Mouse (Mus musculus) T-helper 17 cell (primary cell): ENCODE data around the gene Uqcc1.

Experiments
- in situ Hi-C, 2 experiments: fragments of 300-600 bp; cut with MboI, MseI; formaldehyde crosslinking; loops; 1 replicate in 1 of 2; 2 replicates in 1 of 2; pipeline ENCODE4 v1.15.1; 2025; ENCODE audit warnings: high pct_unique_total_duplicates in 2 of 2

Uqcc1 gene

DNA sequence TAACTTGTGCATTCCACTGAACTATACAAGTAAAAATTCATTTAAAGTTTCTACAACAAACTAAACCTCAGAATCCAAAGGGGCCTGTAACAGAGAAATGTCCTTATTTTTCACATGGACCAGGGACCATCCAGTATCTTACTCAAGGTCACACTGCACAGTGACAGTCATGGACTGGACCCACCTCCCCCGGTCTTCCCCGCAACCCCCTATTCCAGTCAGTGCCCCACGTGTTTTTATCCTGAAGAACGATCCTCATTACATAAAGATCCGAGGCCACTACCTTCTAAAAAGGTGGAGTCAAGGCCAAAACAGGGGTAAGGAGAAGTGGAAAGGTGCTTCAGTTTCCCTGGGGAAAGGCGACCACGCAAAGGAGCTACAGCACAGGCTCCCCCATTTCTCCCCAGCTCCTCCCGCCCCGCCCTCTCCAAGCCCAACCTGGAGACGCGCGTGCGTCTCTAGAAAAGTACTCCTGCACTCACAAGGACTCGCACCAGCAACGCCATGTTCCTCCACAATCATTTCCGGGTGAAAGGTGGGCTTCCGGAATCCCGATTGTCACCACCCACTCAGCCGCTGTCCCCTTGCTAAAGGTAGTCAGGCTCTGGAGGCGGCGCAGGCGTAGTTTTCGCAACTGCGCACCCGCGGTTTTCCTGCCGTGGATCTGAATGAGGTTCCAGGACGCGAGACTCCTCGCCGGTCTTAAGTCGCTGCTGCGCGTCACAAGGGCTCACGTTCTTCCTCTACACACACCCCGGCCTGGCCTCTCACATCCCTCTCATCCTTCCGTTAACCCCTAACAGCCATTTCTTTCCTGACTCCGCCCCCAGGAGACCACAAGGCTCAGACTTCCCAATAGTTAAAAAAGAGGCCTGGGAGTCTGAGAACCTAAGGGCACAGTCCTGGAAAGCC, at the start of gene Uqcc1:
Gene Uqcc1 (minus strand): TSS at position 780 of the 912 bp plus-strand sequence.
- in situ Hi-C loops: no loop called here

DNA sequence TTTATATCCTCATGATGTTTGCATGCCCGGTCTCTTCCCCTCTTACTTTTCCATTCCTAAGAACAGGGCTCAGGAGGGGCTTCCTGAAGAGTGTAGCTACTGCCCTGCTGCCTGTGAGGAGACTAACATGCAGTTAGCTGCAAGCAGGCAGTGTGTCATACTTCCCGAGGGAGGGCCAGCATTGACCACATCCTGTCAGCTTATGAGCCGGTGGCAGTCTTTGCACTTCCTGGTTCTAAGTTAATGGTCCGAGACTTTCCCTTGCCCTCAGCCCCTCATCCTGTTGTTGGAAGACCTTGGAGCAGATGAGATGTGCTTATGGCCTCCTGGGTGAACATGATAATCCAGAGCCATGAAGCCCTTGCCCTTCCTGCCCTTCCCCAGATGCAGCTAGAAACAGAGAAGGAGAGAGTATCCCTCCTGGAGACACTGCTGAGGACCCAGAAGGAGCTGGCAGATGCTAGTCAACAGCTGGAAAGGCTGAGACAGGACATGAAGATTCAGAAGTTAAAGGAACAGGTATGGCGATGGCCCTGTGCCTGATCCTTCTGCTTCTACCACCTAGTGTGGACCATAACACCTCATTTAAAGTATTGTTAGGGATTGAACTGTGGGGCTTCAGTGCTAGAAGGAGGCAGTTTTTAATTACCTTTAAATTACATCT, 49.4 kb upstream of the Uqcc1 start:
- in situ Hi-C loops: no loop called here

DNA sequence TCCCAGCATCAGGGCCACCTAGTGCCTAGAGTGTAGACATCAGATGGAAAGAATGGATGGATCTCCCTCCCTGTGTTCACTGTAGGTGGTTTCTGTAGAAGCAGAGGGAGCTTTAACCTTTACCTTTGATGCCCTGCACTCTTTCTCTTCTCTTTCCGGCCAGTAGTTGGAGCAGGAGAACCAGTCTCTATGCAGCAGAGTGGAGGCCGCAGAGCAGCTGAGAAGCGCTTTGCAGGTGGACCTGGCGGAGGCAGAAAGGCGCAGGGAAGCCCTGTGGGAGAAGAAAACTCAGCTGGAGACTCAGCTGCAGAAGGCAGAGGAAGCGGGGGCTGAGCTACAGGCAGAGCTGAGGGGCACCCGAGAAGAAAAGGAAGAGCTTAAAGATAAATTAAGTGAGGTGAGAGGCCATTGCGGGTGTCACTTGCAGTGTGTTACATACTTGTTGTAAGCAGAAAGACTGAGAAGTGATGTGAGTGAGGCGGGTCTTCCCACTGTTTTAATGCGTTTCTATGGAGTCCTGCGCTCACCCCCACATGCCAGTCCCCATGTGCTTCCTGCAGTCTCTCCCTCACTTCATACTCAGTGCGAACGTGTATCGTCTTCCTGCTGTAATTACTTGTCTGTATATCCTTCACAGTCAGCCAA, 44.1 kb upstream of the Uqcc1 start:
- in situ Hi-C loops: no loop called here

DNA sequence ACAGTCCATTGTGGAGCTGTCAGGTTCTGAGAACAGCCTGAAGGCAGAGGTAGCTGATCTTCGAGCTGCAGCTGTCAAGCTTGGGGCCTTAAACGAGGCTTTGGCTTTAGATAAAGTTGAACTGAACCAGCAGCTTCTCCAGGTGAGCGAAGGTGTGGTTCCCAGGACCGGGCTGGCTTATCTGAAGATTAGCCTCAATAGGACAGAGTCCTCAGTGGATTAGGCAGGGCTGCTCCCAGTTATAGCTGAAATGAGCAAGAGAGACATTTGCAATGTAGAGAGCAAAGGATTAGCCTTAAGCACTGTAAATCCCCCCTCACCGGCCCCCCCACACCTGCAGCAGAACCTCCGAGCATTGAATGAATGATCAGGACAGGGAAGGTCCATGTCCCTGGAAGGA, 43.2 kb upstream of the Uqcc1 start:
- in situ Hi-C loops: no loop called here

DNA sequence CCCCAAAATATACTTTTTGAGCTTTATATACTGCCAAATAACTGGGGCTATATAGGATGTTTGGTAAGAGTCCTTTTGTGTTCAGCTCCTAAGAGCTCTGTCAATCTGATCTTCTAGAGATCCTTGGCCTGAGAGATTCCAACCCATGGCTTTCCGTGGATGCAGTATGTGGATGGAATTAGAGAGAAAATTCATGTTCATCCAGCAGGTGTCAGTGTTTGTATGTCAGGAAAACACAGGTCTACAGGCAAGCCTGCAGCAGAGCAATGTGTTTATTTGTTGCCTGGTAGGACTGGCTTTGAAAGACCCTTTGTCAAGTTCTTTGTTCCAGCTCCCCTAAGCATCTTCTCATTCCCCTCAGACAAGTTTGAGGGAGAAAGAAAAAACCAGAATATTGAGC, 32.9 kb upstream of the Uqcc1 start:
- in situ Hi-C loops: no loop called here

DNA sequence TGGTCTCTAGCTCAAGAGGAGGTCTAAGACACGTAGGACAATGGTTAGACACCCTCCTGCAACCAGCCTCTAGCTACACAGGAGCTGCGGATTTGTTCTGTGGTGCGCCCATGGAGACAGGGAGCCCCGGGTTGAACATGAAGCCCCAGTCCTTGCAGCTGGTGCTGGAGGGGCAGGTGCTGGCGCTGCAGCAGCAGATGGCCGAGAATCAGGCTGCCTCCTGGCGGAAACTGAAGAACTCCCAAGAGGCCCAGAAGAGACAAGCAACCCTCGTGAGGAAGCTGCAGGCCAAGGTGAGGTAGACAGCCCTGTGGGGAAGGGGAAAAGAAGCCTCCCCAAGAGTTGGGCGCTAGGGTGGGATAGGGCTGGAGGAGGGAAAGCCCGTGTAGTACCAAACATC, 31.8 kb upstream of the Uqcc1 start:
- in situ Hi-C loops: no loop called here

DNA sequence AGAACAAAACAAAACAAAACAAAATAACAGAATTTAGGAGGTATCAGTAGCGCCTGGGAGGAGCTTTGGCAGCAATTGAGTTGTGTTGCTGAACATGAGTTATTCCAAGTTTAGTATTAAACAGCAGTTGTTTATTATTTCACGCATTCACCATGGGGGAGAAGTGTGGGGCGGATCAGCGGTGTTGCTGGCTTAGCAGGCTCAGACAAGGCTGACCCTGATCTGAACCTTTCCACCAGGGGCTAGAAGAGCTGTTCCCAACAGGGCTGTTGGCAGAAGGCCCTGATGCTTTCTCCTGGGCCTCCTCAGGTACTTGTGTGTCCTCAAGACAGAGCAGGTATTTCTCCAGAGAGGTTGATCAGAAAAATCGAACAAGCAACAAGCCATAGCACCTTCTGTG, 29.9 kb upstream of the Uqcc1 start:
- in situ Hi-C loops: no loop called here

DNA sequence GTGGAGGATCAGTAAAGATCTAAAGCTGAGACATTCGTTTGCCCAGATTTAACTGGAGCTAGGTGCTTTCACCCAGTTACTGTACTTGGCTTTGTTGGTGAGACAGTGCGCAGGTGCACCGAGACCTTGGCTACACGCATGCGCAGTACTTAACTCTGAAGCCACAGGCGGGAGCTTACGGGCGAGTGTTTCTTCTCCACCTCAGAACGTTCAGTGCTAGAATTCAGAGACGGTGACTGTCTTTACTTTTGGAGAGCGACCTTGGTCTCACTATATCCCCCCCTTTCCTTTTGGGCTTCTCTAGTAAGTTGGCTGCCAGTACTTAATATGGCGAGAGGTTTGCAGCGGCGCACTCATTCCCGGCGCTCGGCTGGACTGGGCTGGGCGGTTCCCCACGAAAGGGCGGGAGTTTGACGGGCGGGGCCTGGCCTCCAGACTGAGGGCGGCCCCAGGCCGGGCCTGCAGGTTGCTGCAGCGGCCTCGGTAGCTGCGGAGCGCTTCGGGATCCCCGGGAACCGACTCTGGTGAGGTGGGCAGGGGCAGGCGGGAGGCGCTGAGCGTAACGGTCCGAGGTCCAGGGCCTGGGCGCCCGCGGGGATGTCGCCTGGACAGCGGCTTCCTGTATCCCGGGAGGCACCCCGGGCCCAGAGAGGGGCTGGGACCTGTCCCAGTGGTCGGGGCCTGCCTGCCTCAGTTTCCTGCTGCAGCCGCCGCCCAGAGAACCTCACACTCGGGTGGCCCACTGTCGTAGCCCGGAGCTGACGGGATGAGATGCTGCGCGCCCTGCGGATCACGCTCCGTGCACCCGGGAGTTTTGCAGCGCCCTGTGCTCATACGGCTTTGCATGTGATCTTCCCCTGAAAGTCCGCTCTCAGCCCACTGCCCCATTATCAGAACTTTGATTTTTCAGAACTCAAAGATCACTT, 26.3 kb upstream of the Uqcc1 start, which contains the start of gene Cep250:
Gene Cep250 (plus strand): TSS at position 325 of the 926 bp plus-strand sequence.
- in situ Hi-C loops: no loop called here

DNA sequence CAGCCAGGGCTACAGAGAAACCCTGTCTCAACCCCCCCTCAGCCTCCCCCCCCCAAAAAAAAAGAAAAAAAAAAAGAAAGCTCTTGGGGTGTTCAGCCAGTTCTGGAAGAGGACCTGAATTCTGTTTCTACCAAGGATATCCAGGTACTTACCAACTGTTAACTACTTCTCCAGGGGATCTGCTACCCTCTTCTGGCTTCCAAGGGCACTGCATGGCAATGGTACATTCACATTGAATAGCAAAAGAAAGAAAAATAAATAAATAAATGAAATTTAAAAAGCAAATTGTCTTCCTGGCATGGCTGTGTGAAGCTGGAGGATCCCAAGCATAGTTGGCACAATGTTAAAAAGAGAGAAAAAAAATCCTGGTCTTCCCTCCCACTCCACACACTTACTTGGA, 21.9 kb upstream of the Uqcc1 start:
- in situ Hi-C loops: no loop called here

DNA sequence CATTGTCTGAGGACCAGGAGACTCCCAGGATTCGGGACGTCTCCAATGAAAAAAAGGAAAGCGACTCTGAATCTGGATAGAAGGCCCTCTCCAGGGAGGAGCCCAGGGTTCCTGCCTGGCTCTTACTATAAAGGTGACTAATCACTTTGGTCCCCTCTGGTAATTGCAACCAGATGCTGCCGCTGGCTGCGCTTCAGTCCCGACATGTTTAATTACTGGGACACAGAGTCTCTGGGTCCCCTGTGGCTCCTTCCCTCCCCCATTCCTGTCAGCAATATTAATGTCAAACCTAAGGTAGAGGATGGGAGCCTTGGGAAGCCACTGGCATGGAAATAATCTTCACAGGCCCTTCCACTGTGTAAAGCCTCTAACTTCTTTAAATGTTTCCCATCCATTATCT, 19.3 kb upstream of the Uqcc1 start:
- in situ Hi-C loops: no loop called here

DNA sequence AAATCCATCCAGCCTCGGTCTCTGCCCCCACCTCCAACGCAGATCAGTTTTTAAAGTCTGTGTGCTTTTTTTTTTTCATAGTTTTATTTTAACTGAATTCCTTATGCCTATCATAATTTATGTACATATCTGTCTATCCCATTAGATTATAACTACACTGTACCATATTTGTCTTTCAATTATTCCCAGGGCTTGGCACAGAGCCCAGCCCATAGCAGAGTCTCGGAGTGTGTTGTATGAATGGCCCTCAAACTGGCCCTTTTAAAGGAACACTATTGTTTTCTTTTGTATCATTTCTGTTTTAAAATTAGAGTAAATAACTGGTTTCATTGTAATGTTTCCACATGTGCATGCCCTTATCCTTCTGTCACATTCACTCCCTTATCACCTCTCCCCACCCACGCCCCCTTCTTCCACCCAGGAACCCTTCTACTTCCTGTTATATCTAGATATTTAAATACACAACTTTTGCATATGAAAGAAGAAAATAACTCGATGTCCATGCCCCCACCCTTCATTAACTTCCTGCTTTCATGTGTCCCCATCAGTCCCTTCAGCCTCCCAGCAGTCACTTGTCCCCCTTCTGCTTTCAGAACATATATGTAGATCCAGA, 17.4 kb upstream of the Uqcc1 start:
- in situ Hi-C loops: no loop called here

DNA sequence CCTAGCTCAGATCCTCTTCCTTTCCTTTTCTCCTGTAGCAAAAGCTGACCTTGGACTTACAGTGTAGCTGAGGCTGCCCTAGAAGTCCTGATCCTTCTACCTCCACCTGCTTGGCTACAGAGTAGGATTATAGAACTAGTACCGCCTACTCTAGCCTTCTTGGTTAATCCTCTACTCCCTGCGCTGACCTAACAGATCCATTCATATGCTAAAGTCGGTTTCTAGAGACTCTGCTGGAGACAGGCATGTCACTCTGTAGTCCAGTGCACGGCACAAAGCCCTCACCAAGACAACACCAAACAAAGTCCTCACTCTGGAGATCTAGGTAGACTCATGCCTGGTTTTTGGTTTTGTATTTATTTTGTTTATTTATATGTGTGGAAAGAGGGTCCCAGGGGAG, 16.4 kb upstream of the Uqcc1 start:
- in situ Hi-C loops: no loop called here

DNA sequence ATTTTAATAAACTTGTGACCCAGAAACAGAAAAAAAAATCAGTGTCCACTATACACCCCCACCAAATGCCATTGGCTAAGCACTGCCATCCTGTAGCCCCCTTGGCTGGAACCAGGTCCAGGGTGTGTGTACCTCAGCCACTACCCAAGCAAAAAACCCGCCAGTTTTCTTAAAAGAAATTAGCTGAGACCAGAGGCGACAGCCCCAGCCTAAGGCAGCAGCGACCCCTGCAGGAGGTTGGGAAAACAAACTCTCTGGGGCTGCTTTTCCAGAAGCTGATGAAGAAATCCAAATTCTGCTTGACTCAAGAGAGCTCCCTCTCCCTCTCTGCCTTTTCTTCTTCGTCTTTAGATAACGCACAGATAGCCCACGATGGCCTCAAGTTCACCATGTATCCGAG, 16.0 kb upstream of the Uqcc1 start:
- in situ Hi-C loops: no loop called here

DNA sequence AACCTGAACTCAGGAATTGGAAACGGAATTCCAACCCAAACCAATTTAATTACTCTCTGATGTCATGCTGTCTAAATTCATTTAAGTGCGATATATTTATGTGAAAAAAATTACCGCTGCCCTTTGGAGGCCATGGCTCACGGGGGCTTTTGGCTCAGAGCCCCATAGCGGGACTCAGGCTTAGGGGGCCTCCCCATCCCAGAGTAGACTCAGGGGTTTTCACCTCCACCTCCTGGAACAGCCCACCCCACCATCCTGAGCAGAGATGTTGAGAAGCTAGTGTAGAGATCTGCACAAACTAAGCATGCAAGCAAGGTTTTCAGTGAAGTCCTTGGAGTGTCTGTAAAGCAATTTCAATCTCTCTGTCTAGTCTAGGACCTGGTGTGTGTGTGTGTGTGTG, 15.5 kb upstream of the Uqcc1 start:
- in situ Hi-C loops: no loop called here

DNA sequence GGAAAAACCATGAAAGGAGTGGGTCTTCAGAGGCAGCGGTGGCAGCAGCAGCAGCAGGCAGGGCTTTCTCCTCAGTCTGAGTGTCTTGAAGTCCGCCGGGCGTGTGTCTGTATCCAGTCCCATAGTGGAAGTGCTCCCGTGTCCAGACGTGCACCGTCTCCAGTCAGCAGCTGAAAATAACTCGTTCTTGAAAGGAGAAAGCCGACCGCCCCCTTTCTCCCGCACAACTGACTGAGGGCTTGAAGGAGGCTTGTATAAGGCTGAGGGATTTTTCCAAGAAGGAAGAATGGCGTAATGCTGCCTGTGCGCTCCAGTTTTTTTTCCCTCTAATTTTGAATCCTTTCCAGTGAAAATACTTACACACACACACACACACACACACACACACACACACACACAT, 15.0 kb upstream of the Uqcc1 start, which contains the start of gene Gdf5:
Gene Gdf5 (minus strand): TSS at position 244 of the 400 bp plus-strand sequence.
- in situ Hi-C loops: no loop called here

DNA sequence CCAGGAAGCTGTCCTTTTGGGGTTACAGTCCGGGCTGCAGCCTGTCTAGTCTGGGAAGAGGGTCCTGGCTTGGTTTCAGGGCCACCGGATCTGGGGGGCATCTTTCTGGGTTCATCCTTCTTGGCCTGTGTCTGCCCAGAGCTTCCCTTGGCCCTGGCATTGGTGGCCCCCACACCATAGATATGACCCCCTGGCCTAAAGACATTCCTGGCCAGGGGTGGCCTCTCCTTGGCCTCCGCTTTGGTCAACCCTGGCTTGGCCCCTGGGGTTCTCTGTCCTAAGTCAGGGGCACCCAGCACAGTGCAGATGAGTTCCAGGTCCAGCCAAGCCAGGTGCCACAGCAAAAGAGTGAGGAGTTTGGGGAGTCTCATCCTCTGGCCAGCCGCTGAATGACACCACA, 14.6 kb upstream of the Uqcc1 start:
- in situ Hi-C loops: loop anchor here (5.0 kb wide), 1 partner anchor 92 kb away; no protein-coding TSS in a partner anchor

DNA sequence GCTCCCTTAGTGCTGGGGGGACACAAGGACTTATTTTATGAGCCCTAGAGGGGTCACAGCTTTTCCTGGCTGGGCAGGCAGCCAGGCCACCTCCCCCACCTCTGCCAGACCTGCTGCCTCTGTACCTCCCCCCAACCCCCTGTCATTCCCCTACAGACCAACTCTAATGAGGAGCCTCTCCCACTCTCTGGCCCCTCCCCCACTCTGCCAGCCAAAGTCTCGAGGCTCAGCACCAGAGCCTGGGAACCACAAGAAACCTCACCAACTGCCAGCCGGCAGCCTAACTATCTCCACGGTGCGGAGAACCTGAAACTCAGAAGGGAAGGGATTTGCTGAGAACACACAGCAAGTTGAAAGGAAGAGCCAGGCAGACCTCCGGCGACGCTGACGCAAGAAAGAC, 13.4 kb upstream of the Uqcc1 start:
- in situ Hi-C loops: loop anchor here (5.0 kb wide), 1 partner anchor 91 kb away; no protein-coding TSS in a partner anchor

DNA sequence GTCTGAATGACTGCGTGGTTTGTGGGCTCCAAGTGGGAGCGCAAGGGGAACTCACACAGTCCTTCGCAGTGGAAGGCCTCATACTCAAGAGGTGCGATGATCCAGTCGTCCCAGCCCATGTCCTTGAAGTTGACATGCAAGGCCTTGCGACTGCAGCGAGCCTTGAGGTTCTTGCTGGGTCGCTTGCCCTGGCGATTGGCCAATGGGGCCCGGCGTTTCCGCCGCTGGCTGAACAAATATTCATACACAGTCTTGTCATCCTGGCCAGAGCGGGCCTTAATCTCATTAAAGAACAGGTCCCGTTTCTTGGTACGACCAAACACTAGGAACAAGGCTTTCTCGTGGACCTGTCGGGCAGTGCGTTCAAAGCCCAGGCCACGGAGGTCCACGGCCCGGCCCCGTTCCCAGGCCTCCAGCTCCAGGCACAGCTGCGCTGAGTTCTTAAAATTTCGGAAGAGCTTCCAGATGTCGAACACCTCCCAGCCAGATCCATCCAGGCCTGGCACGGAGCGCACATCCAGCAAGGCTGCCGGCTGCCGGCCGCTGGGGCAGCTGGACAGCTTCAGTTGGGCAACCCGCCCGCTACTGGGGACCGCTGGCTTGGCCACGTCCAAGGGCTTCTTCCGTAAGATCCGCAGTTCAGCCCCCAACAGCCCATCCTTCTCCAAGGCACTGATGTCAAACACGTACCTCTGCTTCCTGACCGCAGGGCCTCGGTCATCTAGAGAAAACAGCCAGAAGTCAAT, 11.8 kb upstream of the Uqcc1 start:
- in situ Hi-C loops: loop anchor here (5.0 kb wide), 1 partner anchor 90 kb away; no protein-coding TSS in a partner anchor

DNA sequence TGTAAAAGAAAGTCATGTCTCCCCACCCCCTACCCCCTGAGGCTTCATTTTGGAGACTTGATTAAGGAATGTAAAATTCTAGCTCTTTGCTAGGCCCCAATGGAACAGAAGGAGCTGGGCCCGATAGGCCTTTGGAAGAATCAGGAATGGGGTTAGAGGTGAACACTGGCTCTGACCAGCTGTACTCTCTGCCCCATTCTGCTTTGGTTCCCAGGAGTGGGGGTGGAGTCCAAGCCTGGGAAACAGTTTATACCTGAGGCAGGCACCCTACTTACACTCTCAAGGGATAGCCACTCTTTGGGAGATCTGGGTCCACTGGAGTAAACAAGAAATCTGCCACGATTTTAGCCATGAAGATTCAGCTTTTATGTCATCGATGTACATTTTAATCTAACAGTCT, 10.6 kb upstream of the Uqcc1 start, which contains the start of gene Gm15557:
Gene Gm15557 (plus strand): TSS at position 48 of the 400 bp plus-strand sequence.
- in situ Hi-C loops: loop anchor here (5.0 kb wide), 1 partner anchor 88 kb away; no protein-coding TSS in a partner anchor
